Mouse (Mus musculus): ENCODE measurements at regions not wholly inside any gene's neighbourhood (a gene's known extent, or its start where the extent isn't known, plus 50 kb on each side); places are given as distances from the start of the nearest gene placed in this dataset.

GRCm38 (mm10) chr2:160421216-160421911, 54.5 kb upstream of the Mafb start:
- Histone ChIP-seq H3K4me3 (ENCODE audit: low read depth, low read length) (peak overlapping the region; percentile 21), H3K36me3 (ENCODE audit: control insufficient read depth, insufficient read depth, low read length, poor library complexity, severe bottlenecking) (no peaks in the 10 kb centered on the region), H3K27ac (ENCODE audit: insufficient read depth, low read length) (no peak overlapping the region), H3K4me1 (ENCODE audit: control insufficient read depth, insufficient read depth, low read length) (peaks cover 4% of the 10 kb centered on the region), H3K27me3 (ENCODE audit: control insufficient read depth, insufficient read depth, low read length, poor library complexity, severe bottlenecking) (no peaks in the 10 kb centered on the region), H3K9ac (ENCODE audit: low read depth, poor library complexity, severe bottlenecking) (no peak overlapping the region), H3K9me3 (replicated peaks; ENCODE audit: control insufficient read depth, insufficient read depth, low read length, poor library complexity, severe bottlenecking) (no peaks in the 10 kb centered on the region)
- TF ChIP-seq CTCF (IDR thresholded peaks at IDR 0.05; ENCODE audit: low read depth, low read length) = peak; percentile 24
- TF ChIP-seq POLR2A (IDR thresholded peaks at IDR 0.05; ENCODE audit: insufficient read depth, low read length) = no peak

- Histone ChIP-seq H3K9ac (ENCODE audit: low read depth, poor library complexity, severe bottlenecking) (no peak overlapping the region), H3K27ac (ENCODE audit: insufficient read depth, low read length) (no peak overlapping the region), H3K9me3 (replicated peaks; ENCODE audit: control insufficient read depth, insufficient read depth, low read length, poor library complexity, severe bottlenecking) (no peaks in the 10 kb centered on the region), H3K27me3 (ENCODE audit: control insufficient read depth, insufficient read depth, low read length, poor library complexity, severe bottlenecking) (no peaks in the 10 kb centered on the region), H3K36me3 (ENCODE audit: control insufficient read depth, insufficient read depth, low read length, poor library complexity, severe bottlenecking) (no peaks in the 10 kb centered on the region), H3K4me1 (ENCODE audit: control insufficient read depth, insufficient read depth, low read length) (peaks cover 4% of the 10 kb centered on the region), H3K4me3 (ENCODE audit: low read depth, low read length) (no peak overlapping the region)
- no peak for TF ChIP-seq EP300 (IDR thresholded peaks at IDR 0.05; ENCODE audit: insufficient read depth, low read depth, low read length)
- no peak for TF ChIP-seq CTCF (IDR thresholded peaks at IDR 0.05; ENCODE audit: low read depth, low read length)
- TF ChIP-seq POLR2A (IDR thresholded peaks at IDR 0.05; ENCODE audit: insufficient read depth, low read length) = no peak
These were observed 57.6 kb upstream of the Mafb start for GRCm38 (mm10) chr2:160424491-160424890.

GRCm38 (mm10) chr2:160427431-160427830, 60.6 kb upstream of the Mafb start:
- Histone ChIP-seq H3K27ac (ENCODE audit: insufficient read depth, low read length) (no peak overlapping the region), H3K4me1 (ENCODE audit: control insufficient read depth, insufficient read depth, low read length) (no peaks in the 10 kb centered on the region), H3K9me3 (replicated peaks; ENCODE audit: control insufficient read depth, insufficient read depth, low read length, poor library complexity, severe bottlenecking) (no peaks in the 10 kb centered on the region), H3K9ac (ENCODE audit: low read depth, poor library complexity, severe bottlenecking) (no peak overlapping the region), H3K4me3 (ENCODE audit: low read depth, low read length) (no peak overlapping the region), H3K36me3 (ENCODE audit: control insufficient read depth, insufficient read depth, low read length, poor library complexity, severe bottlenecking) (no peaks in the 10 kb centered on the region), H3K27me3 (ENCODE audit: control insufficient read depth, insufficient read depth, low read length, poor library complexity, severe bottlenecking) (no peaks in the 10 kb centered on the region; the same call in 1 of the 2 replicates)
- TF ChIP-seq EP300 (IDR thresholded peaks at IDR 0.05; ENCODE audit: insufficient read depth, low read depth, low read length) = no peak
- no peak for TF ChIP-seq CTCF (IDR thresholded peaks at IDR 0.05; ENCODE audit: low read depth, low read length)
- TF ChIP-seq POLR2A (IDR thresholded peaks at IDR 0.05; ENCODE audit: insufficient read depth, low read length) = no peak

GRCm38 (mm10) chr2:160433252-160433651, 66.4 kb upstream of the Mafb start:
- no peaks in the 10 kb centered on the region; the same call in 1 of the 2 replicates for H3K27me3 ChIP-seq (ENCODE audit: control insufficient read depth, insufficient read depth, low read length, poor library complexity, severe bottlenecking)
- H3K9ac ChIP-seq (ENCODE audit: low read depth, poor library complexity, severe bottlenecking) = no peak overlapping the region
- peaks cover 11% of the 10 kb centered on the region for H3K9me3 ChIP-seq (replicated peaks; ENCODE audit: control insufficient read depth, insufficient read depth, low read length, poor library complexity, severe bottlenecking)
- no peak for TF ChIP-seq POLR2A (IDR thresholded peaks at IDR 0.05; ENCODE audit: insufficient read depth, low read length)
- no peak for TF ChIP-seq EP300 (IDR thresholded peaks at IDR 0.05; ENCODE audit: insufficient read depth, low read depth, low read length)
- no peak for TF ChIP-seq CTCF (IDR thresholded peaks at IDR 0.05; ENCODE audit: low read depth, low read length)
- H3K27ac ChIP-seq (ENCODE audit: insufficient read depth, low read length) = no peak overlapping the region
- no peak overlapping the region for H3K4me3 ChIP-seq (ENCODE audit: low read depth, low read length)
- no peaks in the 10 kb centered on the region for H3K4me1 ChIP-seq (ENCODE audit: control insufficient read depth, insufficient read depth, low read length)
- H3K36me3 ChIP-seq (ENCODE audit: control insufficient read depth, insufficient read depth, low read length, poor library complexity, severe bottlenecking) = no peaks in the 10 kb centered on the region

GRCm38 (mm10) chr2:160434701-160435100, 67.8 kb upstream of the Mafb start:
- TF ChIP-seq POLR2A (IDR thresholded peaks at IDR 0.05; ENCODE audit: insufficient read depth, low read length) (no peak), CTCF (IDR thresholded peaks at IDR 0.05; ENCODE audit: low read depth, low read length) (no peak), EP300 (IDR thresholded peaks at IDR 0.05; ENCODE audit: insufficient read depth, low read depth, low read length) (no peak)
- H3K36me3 ChIP-seq (ENCODE audit: control insufficient read depth, insufficient read depth, low read length, poor library complexity, severe bottlenecking) = no peaks in the 10 kb centered on the region
- no peak overlapping the region for H3K4me3 ChIP-seq (ENCODE audit: low read depth, low read length)
- no peaks in the 10 kb centered on the region; the same call in 1 of the 2 replicates for H3K27me3 ChIP-seq (ENCODE audit: control insufficient read depth, insufficient read depth, low read length, poor library complexity, severe bottlenecking)
- no peak overlapping the region for H3K27ac ChIP-seq (ENCODE audit: insufficient read depth, low read length)
- no peak overlapping the region for H3K9ac ChIP-seq (ENCODE audit: low read depth, poor library complexity, severe bottlenecking)
- no peaks in the 10 kb centered on the region for H3K4me1 ChIP-seq (ENCODE audit: control insufficient read depth, insufficient read depth, low read length)
- H3K9me3 ChIP-seq (replicated peaks; ENCODE audit: control insufficient read depth, insufficient read depth, low read length, poor library complexity, severe bottlenecking) = peaks cover 11% of the 10 kb centered on the region

- Histone ChIP-seq H3K27ac (ENCODE audit: insufficient read depth, low read length) (no peak overlapping the region), H3K27me3 (ENCODE audit: control insufficient read depth, insufficient read depth, low read length, poor library complexity, severe bottlenecking) (no peaks in the 10 kb centered on the region; the same call in 1 of the 2 replicates), H3K9ac (ENCODE audit: low read depth, poor library complexity, severe bottlenecking) (no peak overlapping the region), H3K4me1 (ENCODE audit: control insufficient read depth, insufficient read depth, low read length) (no peaks in the 10 kb centered on the region), H3K9me3 (replicated peaks; ENCODE audit: control insufficient read depth, insufficient read depth, low read length, poor library complexity, severe bottlenecking) (peaks cover 11% of the 10 kb centered on the region), H3K4me3 (ENCODE audit: low read depth, low read length) (no peak overlapping the region), H3K36me3 (ENCODE audit: control insufficient read depth, insufficient read depth, low read length, poor library complexity, severe bottlenecking) (no peaks in the 10 kb centered on the region)
- no peak for TF ChIP-seq CTCF (IDR thresholded peaks at IDR 0.05; ENCODE audit: low read depth, low read length)
- TF ChIP-seq POLR2A (IDR thresholded peaks at IDR 0.05; ENCODE audit: insufficient read depth, low read length) = no peak
- TF ChIP-seq EP300 (IDR thresholded peaks at IDR 0.05; ENCODE audit: insufficient read depth, low read depth, low read length) = no peak
These were observed 68.8 kb upstream of the Mafb start for GRCm38 (mm10) chr2:160435622-160436021.
